Mouse (Mus musculus) CD4-positive, CD25-positive, alpha-beta regulatory T cell, adult 4 months (primary cell): Measurements from ENCODE around the gene Cbfa2t2. TPM values are rescaled to one million over a fixed set of nuclear protein-coding genes. Genes with fewer than 3 reads are reported as not detected.
A peak's percentile ranks its signal among the peaks of the same experiment; 100 is the strongest.

Source experiments
- ATAC-seq: one replicate; pipeline ENCODE4 v1.8.0; 2017
- polyA plus RNA-seq, 2 experiments: library from polyadenylated mRNA; unstranded; fragments of 100-300 nt; shearing (Covaris generic); gene quantifications; one replicate each; pipeline ENCODE4 v1.2.1; 2017

Gene Cbfa2t2
- polyA plus RNA-seq: 10 to 100 TPM; 22.9 to 33.0 TPM

DNA sequence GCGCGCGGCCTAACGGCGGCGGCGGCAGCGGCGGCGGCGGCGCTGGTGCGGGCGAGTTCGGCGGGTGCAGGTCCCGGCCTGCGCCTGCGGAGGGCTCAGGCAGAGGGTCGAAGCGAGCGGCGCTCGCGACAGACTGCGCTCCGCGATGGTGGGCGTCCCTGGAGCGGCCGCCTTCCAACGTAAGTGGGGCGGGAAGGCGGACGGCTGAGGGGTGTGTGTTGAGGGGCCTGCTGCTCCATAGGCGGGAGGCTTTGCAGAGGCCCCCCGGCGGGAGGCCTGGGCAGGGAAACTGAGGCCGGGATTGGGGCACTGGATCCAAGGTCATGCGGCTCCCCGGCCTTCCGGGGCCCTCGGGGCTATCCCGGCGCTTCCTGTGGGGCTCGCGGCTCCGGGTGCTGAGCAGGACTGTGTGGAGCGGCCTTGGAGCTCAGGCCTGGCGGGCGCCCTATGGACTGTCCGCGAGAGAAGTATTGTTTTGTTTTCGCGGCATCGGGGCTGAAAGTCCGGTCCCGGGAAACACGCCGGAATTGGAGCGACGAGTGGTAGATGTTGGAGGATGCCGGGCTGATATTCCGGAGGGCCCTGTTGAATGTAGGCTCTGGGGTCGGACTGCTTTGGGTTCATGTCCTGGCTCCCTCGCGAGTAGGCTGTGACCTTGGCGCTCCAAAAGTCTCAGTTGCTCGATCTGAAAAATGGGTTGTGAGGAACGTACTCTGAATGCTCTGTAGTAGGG, at the start of gene Cbfa2t2:
Cbfa2t2 (plus strand) TSS at position 24 of the 733 bp plus-strand sequence.
- ATAC-seq: peak; percentile 34

DNA sequence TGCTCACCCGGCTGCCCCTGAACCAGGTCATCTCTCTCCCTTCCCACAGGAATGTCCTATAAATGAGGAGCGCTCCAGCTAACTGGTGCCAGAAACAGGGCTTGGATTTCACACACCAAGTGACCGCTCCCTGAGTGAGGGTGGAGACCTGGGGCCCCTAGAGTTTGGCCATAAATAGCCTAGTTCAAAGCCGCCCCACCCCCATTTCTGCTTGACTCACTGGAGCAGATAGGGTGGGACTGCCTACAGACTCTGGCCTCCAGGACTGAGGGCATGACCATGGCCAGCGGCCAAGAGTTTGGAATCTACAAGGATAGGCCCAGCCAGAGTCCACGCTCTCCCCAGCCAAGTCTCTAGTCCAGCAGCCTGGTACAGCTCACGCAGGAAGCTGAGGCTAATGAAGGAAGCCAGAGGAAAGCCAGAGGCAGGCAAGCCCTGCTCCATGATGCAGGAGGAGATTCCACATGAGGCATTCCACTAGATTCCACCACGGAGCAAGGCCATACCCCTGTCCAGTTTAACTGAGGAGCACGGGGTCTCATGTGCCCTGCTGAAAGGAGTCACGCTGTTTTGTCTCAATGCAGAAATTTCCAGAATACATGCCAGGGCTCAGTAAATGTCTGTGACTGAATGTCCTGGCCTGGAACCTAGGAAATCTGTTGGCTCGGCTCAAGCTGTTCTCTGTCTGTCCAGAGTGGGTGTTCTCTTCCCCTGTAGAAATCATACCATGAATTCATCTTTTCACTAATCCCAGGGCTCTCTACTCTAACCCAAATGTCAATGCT, 45.9 kb upstream of the Cbfa2t2 start:
- no peak for ATAC-seq

DNA sequence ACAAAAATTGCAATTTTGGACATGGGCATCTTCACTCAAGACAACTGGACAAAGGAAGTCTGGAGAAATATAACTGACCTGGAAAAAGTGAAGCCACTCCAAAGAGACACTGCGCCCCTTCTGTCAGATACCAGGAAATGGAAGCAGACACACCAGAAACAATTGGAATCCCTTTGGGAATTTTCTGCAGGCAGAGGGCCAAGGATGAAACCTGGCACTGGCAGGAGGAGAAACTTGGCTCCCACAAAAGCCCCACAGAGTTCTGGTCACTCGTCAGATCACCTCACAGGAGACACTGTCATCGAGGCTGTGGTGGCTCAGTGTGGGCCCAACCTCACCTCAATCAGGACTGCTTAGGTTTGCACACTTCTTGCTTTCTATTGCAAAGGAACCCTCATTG, 41.7 kb upstream of the Cbfa2t2 start:
- ATAC-seq: no peak

DNA sequence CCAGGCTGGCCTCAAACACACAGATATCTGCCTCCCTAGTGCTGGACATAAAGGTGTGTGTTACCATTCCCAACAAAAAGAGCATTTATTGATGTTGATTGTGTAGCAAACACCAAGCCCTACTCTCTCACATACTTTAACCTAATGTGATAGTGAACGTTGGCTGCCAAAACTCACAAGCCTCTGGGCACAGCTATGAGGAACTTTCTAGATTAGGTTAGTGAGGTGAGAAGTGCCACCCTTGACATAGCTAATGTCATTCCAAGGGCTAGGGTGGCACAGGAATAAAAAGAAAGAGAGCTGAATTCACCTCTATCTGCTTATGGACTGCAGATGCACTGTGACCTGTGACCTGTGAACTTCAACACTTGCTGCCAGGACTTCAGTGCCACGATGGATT, 39.8 kb upstream of the Cbfa2t2 start:
- ATAC-seq: no peak

DNA sequence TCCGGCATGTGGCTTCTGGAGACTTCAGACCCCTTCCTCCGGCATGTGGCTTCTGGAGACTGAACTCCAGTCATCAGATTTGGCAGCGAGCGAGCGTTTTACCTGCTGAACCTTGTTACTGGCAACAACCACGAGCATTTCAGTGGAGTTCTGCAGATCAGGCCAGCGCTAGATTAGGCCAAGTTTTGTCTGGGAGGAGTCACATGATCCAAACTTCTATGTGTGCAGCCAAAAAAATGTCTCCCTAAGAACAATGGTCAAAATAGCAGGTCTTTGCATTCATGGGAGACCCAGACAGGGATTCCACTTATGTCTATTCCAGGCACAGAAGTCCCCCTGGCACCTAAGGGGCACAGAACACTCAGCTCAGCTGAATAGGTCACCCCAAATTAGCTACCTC, 38.0 kb upstream of the Cbfa2t2 start:
- no peak for ATAC-seq

DNA sequence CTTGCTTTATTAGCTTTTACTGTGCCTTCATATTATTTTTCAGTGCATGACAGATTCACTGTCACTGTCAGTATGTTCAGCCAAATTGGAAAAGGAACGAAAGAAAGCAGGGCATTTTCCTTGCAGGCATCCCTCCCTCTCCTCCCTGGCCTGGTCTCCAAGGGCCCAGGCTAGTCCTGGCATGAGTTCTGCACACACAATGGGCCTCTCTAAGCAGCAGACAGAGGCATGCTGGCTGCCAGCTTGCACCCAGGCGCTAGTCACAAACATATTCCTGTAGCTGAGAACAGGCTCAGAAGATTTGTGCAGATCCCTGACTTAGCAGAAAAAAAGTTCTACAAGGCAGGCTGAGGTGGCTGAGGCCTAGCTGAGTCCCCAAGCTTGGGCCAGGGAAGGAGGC, 37.0 kb upstream of the Cbfa2t2 start:
- no peak for ATAC-seq

DNA sequence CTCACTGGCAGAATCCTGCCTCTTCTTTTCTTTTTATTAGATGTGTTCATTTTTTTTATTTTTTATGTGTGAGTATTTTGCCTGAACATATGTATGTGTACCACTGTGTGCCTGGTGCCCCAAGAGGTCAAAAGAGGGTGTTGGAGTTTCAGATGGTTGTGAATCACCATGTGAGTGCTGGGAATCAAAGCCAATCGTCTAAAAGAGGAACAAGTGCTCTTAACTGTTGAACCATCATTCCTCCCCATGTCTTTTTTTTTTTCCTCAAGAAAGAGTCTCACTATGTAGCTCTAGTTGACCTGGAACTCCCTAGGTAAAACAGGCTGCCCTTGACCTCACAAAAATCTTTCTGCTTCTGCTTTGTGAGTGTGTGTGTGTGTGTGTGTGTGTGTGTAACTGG, 34.3 kb upstream of the Cbfa2t2 start:
- ATAC-seq: no peak

DNA sequence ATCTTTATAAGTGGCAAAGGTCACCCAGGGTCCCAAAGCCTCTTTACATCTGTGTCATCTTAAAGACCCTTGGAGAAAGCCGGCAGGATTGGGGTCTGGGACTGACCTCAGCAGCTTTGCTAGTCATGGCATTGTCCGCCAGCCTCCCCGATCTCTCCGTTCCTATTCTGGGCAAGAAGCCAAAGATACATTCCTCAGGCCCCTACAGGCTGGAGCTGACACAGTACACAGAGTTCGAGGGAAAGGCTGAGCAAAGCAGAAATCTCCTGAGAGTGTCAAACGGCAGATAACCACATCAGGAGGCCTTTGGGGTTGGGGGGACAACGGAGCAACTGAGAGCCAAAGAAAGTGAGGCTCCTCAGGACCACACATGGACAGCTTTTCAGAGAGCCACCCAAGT, 33.5 kb upstream of the Cbfa2t2 start:
- ATAC-seq: no peak

DNA sequence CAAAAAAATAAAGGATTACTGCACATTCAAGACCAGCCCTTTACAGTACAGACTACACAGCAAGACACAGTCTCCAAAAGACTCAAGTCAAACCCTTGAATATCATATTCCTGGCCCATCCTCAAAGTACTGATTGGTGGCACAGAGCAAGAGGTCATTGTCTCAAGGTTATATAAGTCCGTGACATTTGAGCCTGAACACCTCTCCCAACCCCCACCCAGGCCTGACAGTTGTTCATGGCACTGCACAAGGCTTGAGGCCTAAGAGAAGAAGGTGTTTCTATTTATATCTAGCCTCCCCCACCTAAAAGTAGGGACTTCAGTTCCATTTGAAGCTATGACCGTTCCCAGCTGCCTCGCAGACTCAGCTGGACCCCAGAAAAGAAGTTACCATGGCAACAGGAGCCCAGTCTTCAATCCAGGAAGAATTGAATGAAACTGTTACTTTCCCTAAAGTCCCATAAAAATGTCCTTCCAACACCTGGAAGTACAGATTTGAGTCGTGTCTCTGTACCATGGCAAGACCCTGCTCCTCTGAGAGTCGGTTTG, 30.8 kb upstream of the Cbfa2t2 start:
- ATAC-seq: no peak

DNA sequence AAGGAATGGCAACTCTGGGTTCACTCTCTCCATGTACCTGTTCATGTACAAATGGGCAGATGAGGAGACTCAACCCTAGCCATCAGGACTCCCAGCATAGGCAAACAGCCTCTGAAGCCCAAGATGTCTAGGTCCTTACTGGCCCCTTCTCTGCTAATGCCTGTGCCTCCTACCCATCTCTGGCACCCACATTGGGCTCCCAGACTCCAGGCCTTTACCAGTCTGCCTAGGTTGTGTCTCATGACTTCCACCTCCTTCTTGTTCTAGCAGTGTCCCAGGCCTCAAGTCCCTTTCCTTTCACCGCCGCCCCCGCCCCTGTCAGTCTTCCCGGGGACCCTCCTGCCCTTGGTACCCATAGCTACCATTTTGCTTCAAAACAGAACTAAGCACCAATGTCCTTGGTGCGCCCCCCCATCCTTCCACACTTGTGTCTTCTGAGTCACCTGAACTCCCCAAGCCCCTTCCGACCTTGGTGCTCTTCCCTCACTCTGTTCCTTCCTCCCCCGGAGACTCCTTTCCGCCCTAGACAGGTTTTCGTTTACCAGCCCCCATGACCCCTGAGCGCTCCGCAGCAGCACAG, 29.1 kb upstream of the Cbfa2t2 start:
- no peak for ATAC-seq

DNA sequence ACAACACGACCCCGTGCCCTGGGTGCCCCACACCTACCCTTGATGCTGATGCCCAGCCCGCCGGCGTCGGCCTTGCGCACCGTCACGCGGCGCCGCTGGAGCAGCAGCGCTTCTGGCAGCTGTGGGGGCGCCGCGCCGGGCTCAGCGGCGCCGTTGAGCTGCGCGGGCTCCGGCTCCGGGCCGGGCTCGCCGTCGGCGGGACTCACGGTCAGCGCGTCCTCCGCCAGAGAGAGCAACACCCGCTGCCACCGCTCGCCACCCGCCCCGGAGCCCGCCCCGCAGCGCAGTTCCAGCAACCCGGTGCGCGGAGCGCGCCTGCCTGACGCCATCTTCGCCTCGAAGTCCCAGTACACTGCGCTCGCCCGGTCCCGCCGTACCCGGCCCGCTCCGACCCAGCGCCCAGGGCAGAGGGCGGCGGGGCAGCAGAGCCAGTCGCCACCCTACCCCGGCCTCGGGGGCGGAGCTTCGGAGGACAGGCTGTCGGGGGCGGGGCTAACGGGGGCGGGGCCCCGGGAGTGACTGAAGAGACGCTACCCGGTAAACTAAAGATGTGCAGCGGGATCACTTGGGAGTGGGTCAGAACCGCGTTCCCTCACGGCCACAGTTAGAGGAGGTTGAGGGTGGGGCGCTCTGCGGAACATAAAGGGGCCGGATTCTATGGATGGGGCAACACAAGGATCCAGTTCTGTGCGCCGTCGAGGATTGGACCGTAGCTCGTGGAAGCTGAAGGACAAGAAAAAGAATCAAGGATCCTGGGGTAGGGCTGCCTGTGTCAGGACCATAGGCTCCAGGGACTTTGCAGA, 28.4 kb upstream of the Cbfa2t2 start, which contains the start of gene Snta1:
Snta1 (minus strand) TSS at position 457 of the 803 bp plus-strand sequence.
- ATAC-seq: peak; percentile 80

DNA sequence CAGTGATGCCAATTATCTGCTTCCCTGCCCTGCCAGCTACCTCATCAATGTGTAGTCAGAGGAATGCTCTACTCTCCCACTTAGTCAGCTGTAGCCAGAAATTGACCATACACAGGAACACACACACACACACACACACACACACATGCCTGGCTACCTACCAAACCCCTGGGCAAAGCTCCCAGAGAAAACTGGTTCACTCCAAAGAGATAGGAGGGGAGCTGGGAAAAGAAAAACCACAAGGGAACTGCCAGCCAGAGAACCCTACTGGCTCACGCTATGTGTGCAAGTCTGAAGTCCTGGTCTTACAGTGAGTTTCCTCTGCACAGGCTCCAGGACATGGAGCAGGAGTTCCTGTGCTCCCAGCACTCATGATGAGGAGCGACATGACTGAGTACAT, 25.9 kb upstream of the Cbfa2t2 start:
- no peak for ATAC-seq

DNA sequence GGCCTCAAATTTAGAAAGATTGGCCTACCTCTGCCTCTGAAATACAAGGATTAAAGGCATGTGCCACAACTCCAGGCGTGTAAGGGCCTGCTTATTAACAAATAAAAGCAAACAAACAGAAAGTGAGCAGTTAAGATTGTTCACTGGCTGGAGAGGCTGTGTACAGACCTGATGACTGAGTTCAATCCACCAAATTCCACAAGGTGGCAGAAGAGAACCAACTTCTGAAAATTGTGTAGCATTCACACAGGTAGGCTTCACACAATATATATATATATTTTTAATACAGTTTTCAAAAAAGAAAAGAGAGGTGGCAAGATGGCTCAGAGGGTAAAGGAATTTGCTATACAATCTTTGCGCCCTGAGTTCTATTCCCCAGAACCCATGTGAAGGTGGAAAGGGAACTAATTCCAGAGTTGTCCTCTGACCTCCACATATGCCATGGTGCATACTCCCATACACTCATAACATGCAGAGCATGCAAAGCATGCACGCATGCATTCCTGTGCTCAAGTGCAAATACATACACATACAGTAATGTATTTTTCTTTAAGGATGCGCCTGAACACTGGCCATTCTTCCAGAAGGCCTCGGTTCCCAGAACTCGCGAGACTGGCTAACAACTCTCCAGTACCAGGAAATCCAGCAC, 24.1 kb upstream of the Cbfa2t2 start:
- peak; percentile 64 for ATAC-seq

DNA sequence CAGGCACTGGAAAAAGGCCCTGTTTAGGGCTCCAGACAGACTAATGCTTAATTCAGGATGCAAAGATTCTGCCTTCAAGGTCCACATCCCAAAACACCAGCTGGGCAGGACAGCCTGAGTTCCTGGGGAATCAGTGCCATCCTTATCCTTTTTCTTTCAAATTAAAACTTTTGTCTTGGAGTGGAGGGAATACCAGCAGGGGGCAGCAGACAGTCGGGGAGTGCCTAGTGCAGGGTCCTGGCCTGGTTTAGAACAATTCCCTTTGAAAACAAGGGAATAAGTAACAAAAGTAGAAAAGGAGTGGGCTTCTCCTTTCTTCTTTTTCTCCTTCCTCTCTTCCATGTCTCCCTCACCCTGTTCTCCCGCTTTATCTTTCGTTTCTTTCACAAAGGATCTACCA, 19.2 kb upstream of the Cbfa2t2 start:
- ATAC-seq: no peak

DNA sequence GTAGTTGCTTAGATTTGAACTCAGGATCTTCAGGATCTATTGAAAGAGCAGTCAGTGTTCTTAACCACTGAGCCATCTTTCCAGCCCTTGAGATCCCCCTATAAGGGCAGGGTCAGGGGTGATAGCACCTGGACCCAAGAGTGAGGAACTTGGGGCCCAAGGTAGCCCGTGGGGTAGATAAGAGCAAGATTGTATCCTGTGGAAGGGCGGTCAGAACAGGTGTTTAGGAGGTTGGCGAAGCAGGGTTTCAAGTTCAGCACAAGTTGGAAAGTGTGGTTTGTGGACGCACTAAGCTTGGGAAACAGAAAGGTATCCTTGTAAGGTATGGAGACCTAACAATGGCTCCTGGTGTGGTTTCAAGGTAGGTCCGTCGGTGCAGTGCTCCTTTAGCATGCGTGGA, 18.3 kb upstream of the Cbfa2t2 start:
- ATAC-seq: no peak

DNA sequence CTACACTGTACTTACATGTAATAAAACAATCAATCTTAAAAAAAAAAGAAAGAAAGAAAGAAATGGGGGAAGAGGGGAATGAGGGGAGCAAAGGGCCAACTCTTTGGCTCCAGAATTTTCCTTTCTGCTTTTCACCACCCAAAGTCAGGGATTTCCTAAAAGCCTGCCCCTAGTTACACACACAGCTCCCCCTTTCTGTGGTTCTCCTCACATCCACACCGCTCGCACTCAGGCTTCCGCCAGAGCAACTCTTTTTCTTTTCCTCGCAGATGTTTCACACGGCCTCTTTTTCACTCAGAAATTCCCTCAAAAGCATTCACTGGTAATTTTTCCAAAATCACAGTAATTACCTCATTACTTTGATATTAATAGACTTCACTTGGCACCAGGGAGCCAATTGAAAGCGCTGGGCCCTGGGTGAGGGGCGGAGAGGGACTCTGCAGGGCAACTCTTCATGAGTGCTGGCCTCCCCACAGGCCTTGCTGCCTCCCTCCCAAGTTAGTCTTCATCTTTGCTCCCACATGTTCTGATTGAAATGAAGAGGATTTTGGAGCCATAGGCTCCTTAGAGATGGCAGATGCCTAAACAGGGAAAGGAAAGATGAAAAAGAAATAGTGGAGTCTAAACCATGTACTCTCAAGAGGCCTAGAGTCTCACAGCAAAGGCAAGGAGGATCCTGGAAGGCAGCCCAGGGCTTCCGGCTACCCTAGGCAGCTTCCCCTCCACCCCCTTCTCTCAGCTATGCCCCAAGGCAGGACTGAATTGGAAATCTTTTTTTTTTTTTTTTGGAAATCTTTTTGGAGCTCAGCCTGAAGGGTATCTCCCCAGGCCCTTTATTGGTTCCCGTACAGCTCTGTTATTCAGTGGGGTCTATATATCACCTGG, 16.4 kb upstream of the Cbfa2t2 start:
- ATAC-seq: no peak

DNA sequence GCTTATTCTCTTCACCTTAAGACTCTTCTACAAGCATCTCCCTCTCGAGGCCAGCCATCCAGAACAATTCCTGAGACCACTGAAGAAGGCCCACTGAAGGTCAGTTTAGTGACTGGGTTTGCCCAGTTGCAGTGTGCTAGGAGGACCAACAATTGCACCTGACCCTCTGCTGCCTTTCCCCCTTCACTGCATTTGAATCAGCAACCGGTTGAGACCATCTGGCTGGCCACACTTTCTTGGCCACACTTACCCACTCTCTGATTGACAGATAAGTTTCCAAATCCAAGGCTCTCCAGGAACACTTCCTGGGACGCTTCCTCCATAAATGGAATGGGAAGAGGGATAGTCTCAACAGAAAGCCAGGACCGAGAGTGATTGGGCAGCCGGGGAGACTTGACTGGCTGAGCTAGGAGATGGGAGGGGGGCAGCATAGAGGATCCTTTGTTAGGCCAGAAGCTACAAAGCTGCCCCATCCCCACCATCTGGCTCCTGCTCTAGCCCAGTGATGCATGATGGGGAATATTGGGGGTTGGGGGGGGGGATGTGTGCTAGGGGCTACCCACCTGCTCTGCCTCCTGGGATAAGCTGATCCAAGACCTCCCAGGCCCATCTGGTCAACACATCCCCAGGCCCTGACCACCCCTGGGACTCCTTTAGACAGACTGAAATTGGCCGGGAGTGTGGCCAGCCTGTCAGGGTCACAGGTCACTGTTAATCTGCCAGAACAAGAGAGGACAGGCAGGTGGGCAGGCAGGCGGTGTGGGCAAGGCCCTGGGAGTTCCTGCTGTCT, 15.1 kb upstream of the Cbfa2t2 start:
- ATAC-seq: no peak

DNA sequence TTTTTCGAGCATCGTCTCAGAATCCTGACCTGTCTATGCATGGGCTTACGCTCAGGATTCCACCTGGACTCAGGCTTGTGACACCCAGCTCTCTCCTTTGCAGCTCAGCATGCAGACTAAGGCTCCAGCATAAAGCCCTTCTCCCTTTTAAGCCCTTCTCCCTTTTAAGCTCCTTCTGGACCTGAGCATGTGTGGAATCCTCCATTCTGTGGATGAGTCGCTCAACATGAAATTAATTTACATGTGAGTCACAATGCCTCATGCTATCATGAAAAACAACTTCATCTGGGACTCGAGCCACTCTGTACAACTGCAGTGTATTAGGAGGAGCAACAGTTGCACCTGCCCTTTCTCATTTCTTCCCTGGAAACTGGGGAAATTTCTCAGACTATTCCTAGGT, 14.1 kb upstream of the Cbfa2t2 start:
- no peak for ATAC-seq

DNA sequence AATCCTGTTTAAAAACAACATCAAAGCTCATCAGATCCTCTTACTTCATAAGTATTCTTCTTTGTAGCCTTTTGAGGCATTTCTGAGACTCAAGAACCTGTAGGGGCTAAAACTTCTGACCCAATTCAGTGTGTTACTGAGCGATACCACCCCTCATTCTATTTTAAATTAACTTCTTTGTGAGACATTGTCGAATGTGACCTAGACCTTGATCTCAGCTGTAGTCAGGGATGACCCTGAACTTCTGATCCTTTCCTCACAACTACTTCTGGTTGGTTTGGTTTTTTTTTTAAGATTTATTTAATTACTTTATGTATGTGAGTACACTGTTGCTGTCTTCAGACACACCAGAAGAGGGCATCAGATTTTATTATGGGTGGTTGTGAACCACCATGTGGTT, 12.7 kb upstream of the Cbfa2t2 start:
- no peak for ATAC-seq

DNA sequence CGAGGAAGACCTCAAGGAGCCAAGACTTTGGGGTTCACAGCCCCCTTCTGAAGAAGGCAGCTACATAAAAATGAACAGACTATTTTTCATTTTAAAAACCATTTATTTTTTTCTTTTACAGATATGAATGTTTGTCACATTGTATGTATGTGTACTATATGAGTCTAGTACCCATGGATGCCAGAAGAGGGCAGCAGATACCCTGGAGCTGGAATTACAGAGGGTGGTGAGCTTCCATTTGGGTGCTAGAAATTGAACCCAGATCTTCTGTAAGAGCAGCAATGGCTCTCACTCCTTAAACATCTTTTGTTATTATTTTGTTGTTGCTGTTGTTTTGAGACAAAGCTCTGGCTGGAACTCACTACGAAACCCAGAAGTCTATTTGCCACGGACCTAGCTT, 10.8 kb upstream of the Cbfa2t2 start:
- ATAC-seq: no peak
